Mouse (Mus musculus) brain, embryonic 14.5 days (tissue): Measurements from ENCODE around the gene Dio1.

Source experiments
- CTCF ChIP-seq: fragments of 200-500 bp; IDR thresholded peaks from 2 replicates; pipeline ENCODE4 v1.5.1; 2012; ENCODE audit warnings: inconsistent platforms, mild to moderate bottlenecking, moderate library complexity, borderline replicate concordance; ENCODE audit not compliant: insufficient read depth, insufficient read length; ENCODE audit errors: extremely low read depth
- POLR2A ChIP-seq: fragments of 200-500 bp; IDR thresholded peaks from 2 replicates; pipeline ENCODE4 v1.6.1; 2012; ENCODE audit warnings: mild to moderate bottlenecking, inconsistent platforms, borderline replicate concordance; ENCODE audit not compliant: poor library complexity, insufficient read depth, insufficient read length, severe bottlenecking; ENCODE audit errors: extremely low read depth

- TF ChIP-seq CTCF (no peak), POLR2A (no peak)
These were observed at the start of gene Dio1 for GRCm38 (mm10) chr4:107306966-107307365.
